Mouse (Mus musculus): ENCODE results near the gene Kif18b.
A peak's percentile ranks its signal among the peaks of the same experiment; 100 is the strongest.

Gene Kif18b

DNA sequence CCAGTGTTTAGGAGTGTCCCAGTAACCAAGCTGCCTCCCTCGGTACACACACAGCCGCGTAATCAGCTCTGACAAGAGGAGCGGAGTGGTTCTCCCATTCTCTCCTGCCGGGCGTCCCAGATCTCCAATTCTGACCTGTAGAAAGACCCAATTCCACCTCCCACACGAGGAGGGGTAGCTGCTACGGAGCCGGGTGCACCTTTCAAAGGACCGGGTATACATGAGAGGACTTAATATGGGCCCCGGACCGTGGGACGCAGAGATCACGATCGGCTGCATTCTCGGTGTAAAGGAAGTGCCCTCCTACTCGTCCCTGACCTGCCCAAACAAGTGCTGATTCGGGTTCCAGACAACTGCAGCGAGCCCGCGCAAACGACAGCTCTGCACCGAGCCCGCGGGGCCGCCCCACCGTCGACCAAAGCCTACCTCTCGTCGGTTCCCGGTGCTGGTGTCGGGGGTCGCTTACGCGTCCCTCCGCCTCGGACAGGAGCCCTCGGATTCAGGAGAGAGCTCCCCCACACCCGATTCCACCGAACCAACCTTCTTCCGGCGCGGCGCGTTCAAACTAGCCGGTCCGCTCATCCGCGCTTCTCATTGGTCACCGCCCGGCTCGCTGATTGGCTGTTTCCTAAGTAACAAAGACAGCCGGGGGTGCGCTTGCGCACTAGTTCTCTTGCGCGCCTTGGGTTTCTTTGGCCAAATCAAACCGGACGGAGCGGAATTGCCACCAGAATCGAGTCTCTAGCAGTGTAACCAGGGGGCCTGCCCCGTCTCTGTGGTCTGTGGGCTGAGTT lies at the start of gene Kif18b:
Gene Kif18b, minus strand, starts transcription at position 568 of the 794 bp plus-strand sequence.
- peak; percentile 87 for DNase-seq (ENCODE audit: low read depth, low spot score)

DNA sequence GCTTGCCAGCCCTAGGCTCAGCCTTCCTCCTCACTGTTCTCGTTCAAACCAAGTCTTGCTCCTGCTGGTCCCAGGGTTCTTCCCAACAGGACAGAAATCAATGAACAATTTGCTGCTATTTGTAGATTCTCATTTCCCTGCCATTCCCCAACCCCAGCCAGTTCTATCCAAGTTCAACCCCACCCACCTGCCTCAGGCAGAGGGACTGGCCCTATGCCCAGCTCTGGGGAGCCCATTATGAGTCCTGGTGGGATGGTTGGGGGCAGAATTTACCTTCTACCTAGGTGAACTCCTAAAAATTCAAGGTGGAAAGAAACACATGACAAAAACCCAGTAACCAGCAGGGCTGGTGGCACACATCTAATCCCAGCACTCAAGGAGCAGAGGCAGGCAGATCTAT lies 47.4 kb upstream of the Kif18b start:
- no peak for DNase-seq (ENCODE audit: low read depth, low spot score)

DNA sequence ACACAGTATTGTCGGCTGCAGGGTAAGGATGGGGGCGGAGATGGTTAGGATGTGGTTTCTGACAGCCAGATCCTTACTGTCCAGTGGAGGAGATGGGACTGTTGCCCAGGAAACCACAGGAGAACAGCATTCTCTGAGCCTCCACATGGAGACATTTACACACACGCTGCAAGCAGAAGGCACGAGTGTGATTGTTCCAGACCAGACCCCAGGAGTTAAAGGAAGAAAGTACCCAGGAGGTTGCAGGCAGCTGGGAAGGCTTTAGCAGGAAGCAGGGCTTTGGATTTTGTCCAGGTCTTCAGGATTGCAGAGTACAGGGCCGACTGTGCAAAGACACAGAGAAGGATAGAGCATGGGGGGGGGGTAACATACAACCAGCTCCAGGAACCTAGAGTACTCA lies 46.7 kb upstream of the Kif18b start:
- no peak for DNase-seq (ENCODE audit: low read depth, low spot score)

DNA sequence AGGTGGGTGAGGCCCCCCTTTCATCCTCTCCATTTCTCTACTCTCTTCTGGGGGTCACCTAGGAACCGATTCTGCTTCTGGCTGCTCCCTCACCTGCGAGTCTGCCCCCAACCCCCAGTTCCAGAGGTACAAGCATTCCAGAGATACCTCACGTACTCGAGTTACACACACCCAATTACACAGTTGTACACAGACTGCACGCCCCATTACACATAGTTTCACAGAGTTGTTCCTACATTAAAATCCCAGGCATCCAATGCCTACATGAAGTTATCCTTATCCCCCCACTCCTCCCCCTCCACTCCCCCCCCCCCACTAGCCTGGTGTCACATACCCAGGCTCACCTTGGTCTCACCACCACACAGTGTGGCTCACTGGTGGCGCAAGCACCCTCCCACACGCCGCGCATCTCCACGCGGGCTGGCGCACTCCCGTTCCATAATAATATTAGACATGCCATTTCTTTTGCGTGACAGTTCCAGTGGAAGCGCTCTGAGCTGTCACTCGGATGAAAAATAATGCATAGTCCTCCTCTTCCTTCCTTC lies 39.7 kb upstream of the Kif18b start:
- DNase-seq (ENCODE audit: low read depth, low spot score): no peak

DNA sequence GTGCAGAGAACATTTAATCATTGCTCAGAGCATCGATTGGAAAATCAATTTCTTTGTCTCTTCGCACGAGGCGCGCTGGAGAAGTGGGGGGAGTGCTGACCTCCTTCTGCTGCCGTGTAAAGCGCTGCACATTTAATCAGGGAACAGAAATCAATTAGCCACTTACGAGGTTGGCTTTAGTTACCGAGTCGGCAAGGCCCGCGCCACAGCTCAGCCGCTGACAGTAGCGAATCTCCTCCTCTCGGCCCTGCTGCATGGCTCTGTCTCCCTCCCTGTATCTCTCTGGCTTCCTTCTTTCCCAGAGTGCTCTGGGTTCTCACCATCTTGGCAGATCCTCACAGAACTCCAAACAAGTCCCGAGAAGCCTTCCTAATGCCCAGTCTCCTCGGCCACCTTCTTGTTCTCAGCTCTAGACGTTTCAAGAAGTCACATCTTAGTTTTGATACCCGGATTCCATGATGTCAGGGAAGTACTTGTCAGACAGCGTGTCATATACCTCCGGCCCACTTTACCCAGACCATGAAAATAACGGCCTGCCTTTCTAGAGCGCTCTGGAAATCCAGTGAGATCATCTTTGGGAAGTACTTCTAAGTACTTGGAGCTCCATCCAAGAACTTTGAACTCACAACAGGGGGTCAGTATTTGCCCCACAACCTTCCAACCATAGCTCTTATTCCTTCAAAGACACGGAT lies 39.1 kb upstream of the Kif18b start:
- DNase-seq (ENCODE audit: low read depth, low spot score): no peak

DNA sequence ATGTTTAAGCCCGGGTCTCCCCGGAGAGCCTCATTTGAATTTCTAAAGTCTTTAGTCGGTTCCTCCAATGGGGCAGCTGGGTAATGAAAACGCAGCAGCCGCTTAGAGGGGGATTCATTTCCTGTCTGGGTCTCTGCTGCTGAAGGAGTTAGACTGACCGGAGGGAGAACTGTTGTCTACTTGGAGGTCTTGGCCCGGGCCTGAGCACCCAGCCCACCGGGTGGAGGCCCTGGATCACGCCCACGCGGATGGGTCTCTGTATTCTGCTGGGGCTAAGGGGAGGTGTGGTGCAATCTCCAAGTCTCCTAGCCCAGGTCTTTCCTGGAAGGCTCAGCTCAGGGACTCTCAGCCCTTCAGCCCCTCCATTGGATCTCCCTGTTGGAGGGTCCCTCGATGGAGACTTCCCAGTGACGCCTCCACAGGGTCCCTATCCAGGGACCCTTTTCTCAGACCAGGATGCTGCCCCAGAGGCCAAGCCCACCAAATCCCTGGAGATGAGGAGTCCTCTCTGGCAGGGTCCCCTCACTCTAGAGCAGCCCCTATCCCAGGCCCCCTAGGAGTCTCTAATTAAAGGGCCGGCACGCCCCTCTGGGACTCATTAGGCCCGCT lies 38.4 kb upstream of the Kif18b start:
- no peak for DNase-seq (ENCODE audit: low read depth, low spot score)

DNA sequence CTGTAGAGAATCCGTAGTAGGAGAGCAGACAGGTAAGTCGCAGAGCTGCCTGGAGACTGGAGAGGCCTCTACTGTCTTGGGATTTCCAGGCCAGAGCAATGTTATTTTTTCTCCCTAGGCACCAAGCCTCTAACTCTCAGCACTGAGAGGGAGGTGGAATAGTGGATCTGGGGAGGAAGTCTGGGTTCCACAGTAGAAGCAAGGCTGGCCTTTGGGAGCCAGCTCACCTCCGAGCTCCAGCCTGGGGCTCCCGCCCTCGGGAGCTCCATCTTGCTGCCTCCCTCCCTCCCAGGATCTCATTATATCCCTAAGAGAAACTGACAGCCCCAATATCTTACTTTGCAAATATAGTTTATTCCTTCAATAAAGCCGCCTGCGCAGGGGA lies 37.9 kb upstream of the Kif18b start:
- DNase-seq (ENCODE audit: low read depth, low spot score): no peak

DNA sequence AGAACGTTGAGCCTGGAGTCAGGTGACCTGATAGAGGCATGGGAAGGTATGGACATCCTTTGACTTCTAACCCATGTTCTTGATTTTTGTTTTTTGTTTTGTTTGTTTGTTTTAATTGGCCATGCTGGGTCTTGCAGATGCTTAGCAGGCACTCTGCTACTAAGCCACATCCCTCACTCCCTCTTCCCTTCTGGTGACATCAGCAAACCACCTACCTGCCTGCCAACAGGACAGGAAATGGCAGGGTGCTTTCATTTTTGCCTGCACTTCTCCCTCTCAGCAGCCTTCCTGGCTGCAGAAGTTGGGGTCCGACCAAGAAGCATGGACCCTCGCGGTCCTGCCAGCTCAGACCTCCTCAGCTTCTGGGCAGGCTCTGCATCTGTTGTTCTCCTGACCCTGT lies 36.2 kb upstream of the Kif18b start:
- no peak for DNase-seq (ENCODE audit: low read depth, low spot score)

DNA sequence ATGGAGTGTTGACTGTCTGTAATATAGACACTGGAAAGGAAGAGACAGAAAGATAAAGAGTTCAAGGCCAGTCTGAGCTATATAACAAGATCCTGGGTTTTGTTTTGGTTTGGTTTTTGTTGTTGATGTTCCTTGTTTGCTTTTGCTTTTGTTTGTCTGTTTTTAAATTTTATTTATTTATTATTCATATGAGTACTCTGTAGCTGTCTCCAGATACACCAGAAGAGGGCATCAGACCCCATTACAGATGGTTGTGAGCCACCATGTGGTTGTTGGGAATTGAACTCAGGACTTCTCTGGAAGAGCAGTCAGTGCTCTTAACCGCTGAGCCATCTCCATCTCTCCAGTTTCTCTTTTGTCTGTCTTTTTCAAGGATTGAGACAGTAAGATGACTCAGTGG lies 33.9 kb upstream of the Kif18b start:
- no peak for DNase-seq (ENCODE audit: low read depth, low spot score)

DNA sequence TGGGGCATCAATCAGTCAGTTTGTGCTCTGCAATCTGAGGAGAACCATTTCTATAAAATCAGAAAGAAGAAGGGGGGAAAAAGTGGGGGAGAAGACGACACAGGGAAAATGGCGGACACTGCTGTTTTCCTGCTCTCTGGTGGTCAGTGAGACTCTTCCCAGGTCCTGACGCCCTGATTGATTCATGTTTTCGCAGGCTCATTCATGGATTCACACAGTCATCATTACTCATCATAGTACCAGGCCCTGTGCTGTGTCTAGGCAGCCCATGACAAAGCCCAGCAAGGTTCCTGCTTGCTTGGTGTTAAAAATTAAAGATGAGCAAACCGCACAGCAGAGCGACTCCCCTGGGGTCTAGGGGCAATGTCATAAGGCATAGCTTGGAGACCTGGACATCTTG lies 33.5 kb upstream of the Kif18b start:
- DNase-seq (ENCODE audit: low read depth, low spot score): no peak

DNA sequence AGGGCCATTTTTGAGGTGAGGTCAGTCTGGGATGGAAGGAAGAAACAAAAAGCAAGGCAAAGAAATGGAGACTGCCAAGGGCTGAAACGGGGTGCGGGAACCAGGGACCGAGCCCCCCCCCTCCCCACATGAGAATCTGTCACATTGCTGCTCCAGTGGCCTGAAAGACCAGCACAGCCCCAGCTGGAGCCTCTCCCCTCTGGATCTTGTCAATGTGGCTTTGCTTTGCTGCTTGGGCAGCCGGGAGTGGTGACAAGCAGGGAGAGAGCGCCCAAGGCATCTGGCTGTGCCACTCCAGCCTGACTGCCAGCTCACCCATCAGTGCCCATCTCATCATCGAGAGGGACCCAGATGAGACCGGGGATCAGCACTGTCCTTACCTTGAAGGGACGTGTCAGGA lies 32.8 kb upstream of the Kif18b start:
- DNase-seq (ENCODE audit: low read depth, low spot score): no peak

DNA sequence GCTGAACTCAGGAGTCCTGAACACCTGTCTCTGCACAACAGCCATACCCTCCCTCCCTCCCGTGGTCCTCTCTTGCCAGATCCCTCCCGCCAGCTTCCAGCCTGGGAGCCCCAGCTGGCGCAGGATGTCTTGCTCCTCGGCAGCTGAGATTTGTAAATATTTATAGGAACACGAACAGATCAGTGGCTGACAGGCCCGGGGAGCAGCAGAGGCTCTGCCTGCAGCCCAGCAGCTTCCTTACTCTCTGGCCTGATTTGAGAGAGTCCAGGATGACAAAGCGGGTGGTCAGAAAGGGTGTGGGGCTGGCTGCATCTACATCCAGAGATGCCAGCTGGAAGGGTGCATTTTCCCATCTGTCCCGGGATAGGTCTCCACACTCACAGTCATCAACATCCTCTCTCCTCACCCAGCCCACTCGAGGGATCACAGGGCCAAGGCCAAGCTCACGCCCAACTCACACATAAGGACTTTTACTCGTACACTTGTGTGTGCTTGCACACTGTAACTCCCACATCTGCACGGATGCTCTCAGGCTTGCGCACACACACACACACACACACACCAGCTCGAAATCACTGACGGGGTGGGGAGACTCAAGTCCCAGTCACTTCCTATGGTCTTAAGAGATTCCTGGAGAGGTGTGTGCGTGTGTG lies 32.2 kb upstream of the Kif18b start:
- no peak for DNase-seq (ENCODE audit: low read depth, low spot score)

DNA sequence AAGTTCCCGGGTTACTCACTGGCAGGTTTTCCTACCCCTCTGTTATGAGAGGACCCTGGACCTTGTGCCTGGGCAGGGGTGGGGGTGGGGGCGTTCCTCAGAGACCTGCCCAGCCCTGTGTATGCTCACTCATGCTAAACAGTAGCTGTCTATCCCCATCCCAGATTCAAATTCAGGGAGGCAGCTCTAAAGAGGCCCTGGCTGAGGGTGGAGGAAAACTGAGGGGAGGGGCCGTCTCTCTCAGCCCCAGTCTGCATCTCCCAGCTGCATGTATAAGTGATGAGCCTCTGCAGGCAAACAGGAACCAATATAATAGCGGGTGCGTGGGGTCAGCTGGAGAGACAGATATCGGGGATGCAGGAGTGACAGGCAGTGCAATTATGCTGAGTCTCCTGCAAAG lies 28.0 kb upstream of the Kif18b start:
- DNase-seq (ENCODE audit: low read depth, low spot score): no peak

DNA sequence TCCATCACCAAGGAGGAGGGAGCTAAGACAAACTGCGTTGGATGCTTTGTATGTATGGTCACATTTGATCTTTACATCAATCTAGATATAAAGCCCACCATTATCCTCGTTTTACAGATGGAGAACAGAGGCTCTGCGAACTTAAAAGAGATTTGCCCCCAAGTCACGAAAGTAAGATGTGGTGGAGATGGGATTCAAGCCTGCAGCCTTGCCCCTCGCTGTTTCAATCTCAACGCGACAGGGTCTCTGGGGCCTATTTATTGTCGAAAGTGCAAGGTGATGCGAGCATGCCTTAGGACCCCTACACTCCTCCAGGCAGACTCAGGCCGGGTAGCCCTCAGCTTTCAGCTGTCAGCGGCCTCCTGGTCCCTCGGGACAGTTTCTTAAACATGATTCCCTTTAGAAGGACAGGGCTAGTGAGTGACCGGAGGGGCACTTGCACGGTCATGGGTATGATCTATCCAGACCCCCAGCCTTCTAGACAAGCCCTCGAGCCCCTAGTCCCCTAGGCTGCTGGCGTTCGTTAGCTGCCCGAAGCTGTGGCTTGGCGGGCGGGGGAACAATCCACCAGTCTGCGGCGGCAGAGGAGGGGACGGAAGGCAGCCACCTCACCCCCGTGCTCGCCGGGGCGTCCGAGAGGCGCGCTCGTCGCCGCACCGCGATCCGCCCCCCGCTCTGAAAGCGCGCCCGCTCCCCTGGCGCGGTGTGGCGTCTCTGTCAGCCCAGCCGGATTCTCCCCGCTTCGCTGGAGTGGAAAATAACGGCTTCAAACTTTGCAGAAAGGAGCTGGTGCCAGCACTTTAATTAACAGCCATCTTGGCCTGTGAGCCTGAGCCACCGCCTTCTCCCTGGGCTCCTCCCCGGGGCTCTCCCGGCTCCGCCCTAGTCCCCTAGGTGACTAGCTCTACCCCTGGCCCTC lies 23.4 kb upstream of the Kif18b start:
- no peak for DNase-seq (ENCODE audit: low read depth, low spot score)

DNA sequence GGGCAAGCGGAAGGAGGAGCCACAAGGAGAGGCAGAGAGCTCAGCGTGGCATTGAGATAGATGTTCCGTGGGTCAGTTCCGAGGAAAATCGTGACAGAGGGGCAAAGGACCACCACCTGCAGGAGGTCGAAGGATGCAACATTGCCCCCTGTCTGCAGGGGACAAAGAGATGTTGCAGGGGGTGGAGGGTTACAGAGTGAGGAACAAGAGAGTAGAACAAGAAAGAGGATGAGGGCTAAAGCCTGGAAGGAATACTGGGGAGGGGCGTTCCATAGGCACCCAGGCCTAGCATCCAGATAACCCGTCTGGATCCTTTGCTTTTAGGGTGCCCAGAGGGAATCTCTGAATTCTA lies 22.0 kb upstream of the Kif18b start:
- DNase-seq (ENCODE audit: low read depth, low spot score): no peak

DNA sequence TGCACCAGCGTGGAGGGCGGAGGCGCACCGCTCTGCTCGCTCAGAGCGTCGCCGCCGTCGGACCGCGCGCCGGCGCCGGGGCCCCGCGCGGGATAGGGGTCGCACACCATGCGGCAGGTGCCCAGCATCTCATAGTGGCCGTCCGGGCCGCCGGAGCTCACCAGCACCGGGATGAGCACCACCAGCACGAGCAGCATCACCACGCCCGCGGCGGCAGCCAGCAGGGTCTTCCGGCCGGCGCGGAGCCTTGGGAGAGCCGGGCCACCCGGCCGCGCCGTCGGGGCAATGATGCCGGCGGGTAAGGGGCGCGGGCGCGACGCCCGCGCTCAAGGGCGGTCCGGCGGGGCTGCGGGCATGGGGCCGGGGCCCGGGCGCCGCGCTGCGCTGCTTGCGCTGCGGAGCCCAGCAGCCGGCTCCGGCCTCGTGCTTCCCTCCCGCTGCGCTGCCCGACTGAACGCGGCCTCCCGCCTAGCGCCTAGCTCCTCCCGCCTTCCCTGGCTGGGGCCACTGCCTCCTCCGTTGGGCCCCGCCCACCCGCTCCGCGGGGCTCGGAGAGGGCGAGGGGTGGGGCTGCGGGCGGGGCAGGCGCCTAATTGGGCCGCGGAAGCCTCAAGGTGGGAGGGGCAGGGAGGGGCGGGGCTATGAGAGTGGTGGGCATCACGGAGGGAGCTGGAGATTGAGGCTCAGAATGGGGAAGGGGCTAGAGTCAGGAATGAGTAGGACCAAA lies 21.5 kb upstream of the Kif18b start, which contains the start of gene C1ql1:
Gene C1ql1, minus strand, starts transcription at position 424 of the 727 bp plus-strand sequence.
- DNase-seq (ENCODE audit: low read depth, low spot score): no peak

DNA sequence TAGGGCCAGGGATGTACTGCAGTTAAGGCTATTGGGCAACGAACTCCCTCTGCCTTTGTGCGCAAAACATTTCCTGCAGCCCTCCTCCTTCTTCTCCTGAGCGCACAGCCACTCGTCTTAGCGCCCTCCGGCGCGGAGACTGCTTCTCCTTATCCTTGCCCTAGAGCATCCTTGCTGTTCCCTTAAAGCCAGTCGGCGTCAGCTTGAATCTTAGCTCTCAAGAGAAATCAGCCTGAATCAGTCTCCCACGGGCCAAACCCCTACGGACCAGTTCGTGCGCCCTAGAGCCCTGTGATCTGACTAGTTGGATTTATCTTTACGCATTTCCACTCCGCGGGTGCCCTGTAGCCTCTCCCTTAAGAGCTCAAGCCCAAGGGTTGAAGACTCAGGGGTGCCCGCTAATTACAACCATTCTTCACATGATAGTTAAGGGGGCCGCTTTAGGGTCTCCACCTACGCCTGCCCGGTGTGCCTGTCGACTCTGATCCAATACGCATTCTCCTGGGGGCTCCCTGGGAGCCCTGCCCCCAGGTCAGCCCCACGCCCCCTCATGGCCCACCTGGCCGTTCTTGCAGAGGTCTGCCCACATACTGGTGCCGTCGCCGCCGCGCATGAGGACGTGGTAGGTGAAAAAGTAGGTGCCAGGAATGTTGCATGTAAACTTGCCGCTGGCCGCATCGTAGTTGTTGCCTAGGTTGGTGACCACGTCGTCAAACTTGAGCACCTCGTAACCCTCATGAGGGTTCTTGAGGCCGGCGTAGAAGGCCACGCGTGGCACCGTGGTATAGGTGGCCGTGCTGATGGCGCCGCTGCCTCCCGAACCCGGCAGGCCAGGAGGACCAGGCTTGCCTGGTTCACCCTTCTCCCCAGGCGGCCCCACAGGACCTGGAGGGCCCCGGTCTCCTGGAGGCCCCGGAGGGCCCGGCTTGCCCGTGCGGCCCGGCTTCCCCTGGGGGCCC lies 20.7 kb upstream of the Kif18b start:
- no peak for DNase-seq (ENCODE audit: low read depth, low spot score)

DNA sequence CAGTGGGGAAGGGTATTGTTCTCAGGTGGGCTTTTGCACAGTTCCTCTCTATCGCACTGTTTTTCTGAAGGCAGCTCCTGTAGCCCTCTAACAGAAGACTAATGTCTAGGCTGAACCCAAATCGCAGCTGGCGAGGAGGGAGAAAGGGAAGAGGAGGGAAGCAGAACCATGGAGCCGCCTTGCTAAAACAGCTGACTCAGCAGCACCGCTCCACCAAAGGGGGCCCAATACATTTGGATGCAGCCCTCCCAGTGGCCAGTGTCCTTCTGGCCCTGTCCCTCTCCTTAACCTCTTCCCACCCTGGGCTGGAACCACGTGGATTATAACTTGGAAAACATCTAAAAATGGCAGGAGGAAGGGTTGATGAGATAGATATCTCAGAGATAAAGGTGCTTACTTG lies 16.3 kb upstream of the Kif18b start:
- no peak for DNase-seq (ENCODE audit: low read depth, low spot score)

DNA sequence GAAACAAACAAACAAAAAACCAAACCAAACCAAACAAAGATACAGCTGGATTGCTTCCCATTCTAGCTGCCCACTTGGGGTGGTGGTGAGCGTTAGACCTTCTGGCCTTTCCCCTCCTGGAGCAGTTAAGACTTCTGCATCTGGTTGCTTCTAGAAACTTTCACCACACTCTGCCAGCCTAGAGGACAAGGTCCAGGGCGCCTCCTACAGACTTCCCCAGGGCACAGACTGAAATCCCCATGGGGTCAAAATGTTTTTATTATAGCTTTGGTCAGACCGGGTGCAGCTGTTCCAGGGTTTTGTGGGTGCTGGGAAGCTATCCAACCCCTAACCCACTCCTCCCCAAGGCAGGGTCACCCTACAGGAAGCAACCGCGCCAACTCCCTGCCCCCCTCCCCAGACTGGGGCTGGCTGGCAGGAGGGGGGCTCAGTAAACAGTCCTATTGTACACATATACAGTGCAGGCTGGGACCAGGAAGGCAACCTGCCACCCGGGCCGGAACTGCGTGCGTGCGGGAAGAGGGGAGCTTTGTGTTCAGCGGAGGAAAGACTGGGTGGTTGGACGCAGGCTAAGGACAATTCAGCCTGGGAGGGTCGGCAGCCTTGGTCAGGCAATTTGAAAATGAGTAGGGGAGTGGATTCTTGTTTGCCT lies 14.2 kb upstream of the Kif18b start:
- DNase-seq (ENCODE audit: low read depth, low spot score): no peak

Measured in brain, embryonic 18.5 days (tissue).